Mouse (Mus musculus): ENCODE measurements at regions not wholly inside any gene's neighbourhood (a gene's known extent, or its start where the extent isn't known, plus 50 kb on each side); places are given as distances from the start of the nearest gene placed in this dataset.

DNA sequence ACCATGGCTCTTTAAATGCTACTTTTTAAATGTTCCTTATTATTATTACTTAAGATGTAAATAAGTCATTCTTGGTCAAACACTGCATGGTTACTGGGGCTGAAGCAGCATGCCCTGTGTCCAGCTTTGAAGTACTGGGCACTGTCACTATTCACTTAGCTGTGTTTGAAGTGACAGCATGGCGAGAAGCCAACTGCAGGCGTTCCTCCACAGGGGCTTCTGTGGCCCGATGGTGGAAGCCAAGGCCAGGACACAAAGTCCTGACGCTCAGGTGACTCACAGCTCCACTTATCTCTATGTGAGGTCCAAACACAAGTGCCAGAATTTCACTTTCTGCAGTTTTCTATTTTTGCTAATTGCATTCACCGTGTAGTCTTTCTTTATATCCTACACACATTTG is 65.3 kb downstream of the Cdca7 start:
- WGBS, result 76% methylated on average over 5 of the region's 5 CpGs
- no peaks in the 10 kb centered on the region for H3K9me3 ChIP-seq (ENCODE audit: control insufficient read depth, low read length)
- H3K27ac ChIP-seq (ENCODE audit: low read length), result no peak overlapping the region
- no peaks in the 10 kb centered on the region for H3K4me1 ChIP-seq (ENCODE audit: control insufficient read depth, insufficient read depth, low read length)
- H3K4me2 ChIP-seq (ENCODE audit: low read depth, low read length), result no peak overlapping the region
- no peak overlapping the region for H3K4me3 ChIP-seq (ENCODE audit: low read length)
- no peaks in the 10 kb centered on the region for H3K27me3 ChIP-seq (replicated peaks; ENCODE audit: control insufficient read depth, insufficient read depth, low read length)
- no peaks in the 10 kb centered on the region for H3K36me3 ChIP-seq (ENCODE audit: control insufficient read depth, insufficient read depth, low read length)
- no peak overlapping the region for H3K9ac ChIP-seq (ENCODE audit: low read depth, low read length)
- ATAC-seq, result no peak

DNA sequence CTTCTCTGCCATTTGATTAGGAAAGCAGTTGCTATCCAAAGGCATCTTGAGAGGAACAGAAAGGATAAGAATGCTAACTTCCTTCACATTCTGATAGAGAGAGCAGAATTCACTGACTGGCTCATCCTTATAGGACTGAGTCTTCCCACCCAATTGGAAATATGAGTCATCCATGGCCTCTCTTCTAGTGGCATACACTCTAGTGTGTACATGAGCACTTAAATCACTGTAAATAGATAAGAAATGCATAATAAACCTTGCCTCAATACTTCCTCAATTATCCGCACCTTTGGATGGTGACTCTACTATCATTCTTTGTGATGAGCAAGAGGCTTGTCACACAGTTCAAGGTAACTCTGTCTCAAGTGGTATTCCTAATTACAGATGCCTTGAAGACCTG is 69.5 kb downstream of the Cdca7 start:
- H3K4me1 ChIP-seq (ENCODE audit: control insufficient read depth, insufficient read depth, low read length), result no peaks in the 10 kb centered on the region
- peak; percentile 48; the same call in 1 of the 2 replicates for ATAC-seq
- 80% methylated on average over 1 of the region's 1 CpGs for WGBS
- H3K4me2 ChIP-seq (ENCODE audit: low read depth, low read length), result no peak overlapping the region
- H3K4me3 ChIP-seq (ENCODE audit: low read length), result no peak overlapping the region
- H3K9ac ChIP-seq (ENCODE audit: low read depth, low read length), result no peak overlapping the region
- H3K27ac ChIP-seq (ENCODE audit: low read length), result no peak overlapping the region
- H3K36me3 ChIP-seq (ENCODE audit: control insufficient read depth, insufficient read depth, low read length), result no peaks in the 10 kb centered on the region
- H3K9me3 ChIP-seq (ENCODE audit: control insufficient read depth, low read length), result no peaks in the 10 kb centered on the region
- no peaks in the 10 kb centered on the region for H3K27me3 ChIP-seq (replicated peaks; ENCODE audit: control insufficient read depth, insufficient read depth, low read length)

DNA sequence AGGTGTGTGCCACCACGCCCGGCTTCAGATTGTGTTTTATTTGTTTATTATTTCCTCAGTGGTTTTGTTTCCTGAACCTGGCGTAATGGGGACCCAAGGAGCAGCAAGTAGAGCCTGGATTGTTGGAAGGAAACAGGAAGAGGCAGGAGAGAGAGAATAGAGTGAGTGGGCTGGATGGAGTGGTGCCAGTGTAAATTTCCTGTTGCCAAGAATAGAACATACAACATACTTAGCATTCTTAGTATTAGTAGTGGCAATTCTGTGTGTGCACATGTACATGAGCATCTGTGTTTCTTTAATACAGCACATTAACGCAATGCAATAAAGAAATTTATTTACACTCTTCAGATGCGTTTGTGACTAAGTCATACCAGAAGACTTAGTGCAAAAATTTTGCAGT is 70.5 kb downstream of the Cdca7 start:
- Histone ChIP-seq H3K4me1 (ENCODE audit: control insufficient read depth, insufficient read depth, low read length) (no peaks in the 10 kb centered on the region), H3K36me3 (ENCODE audit: control insufficient read depth, insufficient read depth, low read length) (no peaks in the 10 kb centered on the region), H3K4me3 (ENCODE audit: low read length) (no peak overlapping the region), H3K4me2 (ENCODE audit: low read depth, low read length) (no peak overlapping the region), H3K9ac (ENCODE audit: low read depth, low read length) (no peak overlapping the region), H3K27ac (ENCODE audit: low read length) (no peak overlapping the region), H3K9me3 (ENCODE audit: control insufficient read depth, low read length) (no peaks in the 10 kb centered on the region), H3K27me3 (replicated peaks; ENCODE audit: control insufficient read depth, insufficient read depth, low read length) (no peaks in the 10 kb centered on the region)
- ATAC-seq, result no peak
- 69% methylated on average over 5 of the region's 5 CpGs for WGBS

DNA sequence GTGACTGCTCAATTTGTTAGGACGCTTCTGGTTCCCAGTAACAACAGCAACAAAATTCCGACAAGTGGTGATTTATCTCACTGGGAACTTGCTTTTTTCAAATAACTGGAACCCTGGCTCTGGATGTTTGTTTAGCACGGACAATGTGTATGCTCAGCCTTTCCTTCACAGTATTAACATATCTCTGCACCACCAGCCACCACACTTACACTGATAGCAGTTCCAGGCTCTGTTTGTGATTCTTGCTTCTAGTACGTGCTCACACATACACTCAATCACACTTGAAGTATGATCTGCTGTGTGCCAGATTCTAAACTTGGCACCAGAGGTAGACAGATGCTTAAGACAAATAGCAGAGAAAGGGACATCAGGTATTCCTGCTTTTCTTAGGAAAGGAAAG is 71.0 kb downstream of the Cdca7 start:
- no peaks in the 10 kb centered on the region for H3K36me3 ChIP-seq (ENCODE audit: control insufficient read depth, insufficient read depth, low read length)
- H3K9ac ChIP-seq (ENCODE audit: low read depth, low read length), result no peak overlapping the region
- no peak overlapping the region for H3K4me2 ChIP-seq (ENCODE audit: low read depth, low read length)
- no peaks in the 10 kb centered on the region for H3K9me3 ChIP-seq (ENCODE audit: control insufficient read depth, low read length)
- no peaks in the 10 kb centered on the region for H3K4me1 ChIP-seq (ENCODE audit: control insufficient read depth, insufficient read depth, low read length)
- H3K27ac ChIP-seq (ENCODE audit: low read length), result no peak overlapping the region
- H3K4me3 ChIP-seq (ENCODE audit: low read length), result no peak overlapping the region
- 34% methylated on average over 4 of the region's 4 CpGs for WGBS
- H3K27me3 ChIP-seq (replicated peaks; ENCODE audit: control insufficient read depth, insufficient read depth, low read length), result no peaks in the 10 kb centered on the region
- ATAC-seq, result no peak

DNA sequence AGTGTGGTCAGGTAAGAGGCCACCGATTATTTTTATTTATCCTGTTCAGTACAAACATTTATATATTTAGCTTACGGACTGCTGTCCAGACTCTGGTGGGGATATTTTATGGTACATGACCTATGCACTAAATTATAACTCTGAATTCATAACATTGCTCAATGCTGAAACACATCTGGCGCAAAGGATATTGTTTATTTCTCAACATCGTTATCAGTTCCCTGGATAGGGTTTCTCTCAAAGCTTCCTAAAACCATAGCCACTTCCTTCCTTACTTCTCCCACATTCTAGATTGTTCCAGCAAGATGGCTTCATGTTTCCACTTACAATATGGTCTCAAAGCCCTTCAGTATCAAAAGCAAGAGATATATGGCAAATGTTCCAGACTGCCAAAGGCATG is 75.3 kb downstream of the Cdca7 start:
- Histone ChIP-seq H3K27me3 (replicated peaks; ENCODE audit: control insufficient read depth, insufficient read depth, low read length) (no peaks in the 10 kb centered on the region), H3K4me3 (ENCODE audit: low read length) (no peak overlapping the region), H3K27ac (ENCODE audit: low read length) (no peak overlapping the region), H3K4me2 (ENCODE audit: low read depth, low read length) (no peak overlapping the region), H3K9ac (ENCODE audit: low read depth, low read length) (no peak overlapping the region), H3K9me3 (ENCODE audit: control insufficient read depth, low read length) (no peaks in the 10 kb centered on the region), H3K4me1 (ENCODE audit: control insufficient read depth, insufficient read depth, low read length) (no peaks in the 10 kb centered on the region), H3K36me3 (ENCODE audit: control insufficient read depth, insufficient read depth, low read length) (no peaks in the 10 kb centered on the region)
- WGBS, result 63% methylated on average over 4 of the region's 4 CpGs
- no peak for ATAC-seq

DNA sequence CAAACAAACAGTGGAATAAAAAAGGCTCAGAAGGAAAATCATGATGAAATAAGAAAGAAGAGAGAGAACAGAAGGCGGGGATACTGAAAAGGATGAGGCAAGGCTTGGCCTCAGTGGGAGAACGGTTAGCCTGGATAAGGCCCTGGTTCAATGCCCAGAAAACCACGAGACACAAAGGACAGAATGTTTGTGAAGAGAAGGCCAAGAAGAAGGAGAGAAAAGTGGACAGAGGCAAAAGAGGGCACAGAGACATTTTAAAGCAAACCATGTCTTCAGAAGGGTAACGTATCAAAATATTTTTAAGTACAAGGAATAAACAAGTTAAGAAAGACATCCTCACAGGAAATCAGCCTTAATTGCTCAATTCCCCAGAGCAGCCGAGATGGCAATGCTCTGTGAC is 78.6 kb downstream of the Cdca7 start:
- 74% methylated on average over 5 of the region's 5 CpGs for WGBS
- no peaks in the 10 kb centered on the region for H3K36me3 ChIP-seq (ENCODE audit: control insufficient read depth, insufficient read depth, low read length)
- H3K27me3 ChIP-seq (replicated peaks; ENCODE audit: control insufficient read depth, insufficient read depth, low read length), result no peaks in the 10 kb centered on the region
- H3K4me3 ChIP-seq (ENCODE audit: low read length), result no peak overlapping the region
- H3K9ac ChIP-seq (ENCODE audit: low read depth, low read length), result no peak overlapping the region
- H3K4me1 ChIP-seq (ENCODE audit: control insufficient read depth, insufficient read depth, low read length), result 0 out of 2 replicates have a peak, but pooled peaks cover 7% of the 10 kb centered on the region
- H3K9me3 ChIP-seq (ENCODE audit: control insufficient read depth, low read length), result no peaks in the 10 kb centered on the region
- H3K27ac ChIP-seq (ENCODE audit: low read length), result no peak overlapping the region
- no peak for ATAC-seq
- no peak overlapping the region for H3K4me2 ChIP-seq (ENCODE audit: low read depth, low read length)

DNA sequence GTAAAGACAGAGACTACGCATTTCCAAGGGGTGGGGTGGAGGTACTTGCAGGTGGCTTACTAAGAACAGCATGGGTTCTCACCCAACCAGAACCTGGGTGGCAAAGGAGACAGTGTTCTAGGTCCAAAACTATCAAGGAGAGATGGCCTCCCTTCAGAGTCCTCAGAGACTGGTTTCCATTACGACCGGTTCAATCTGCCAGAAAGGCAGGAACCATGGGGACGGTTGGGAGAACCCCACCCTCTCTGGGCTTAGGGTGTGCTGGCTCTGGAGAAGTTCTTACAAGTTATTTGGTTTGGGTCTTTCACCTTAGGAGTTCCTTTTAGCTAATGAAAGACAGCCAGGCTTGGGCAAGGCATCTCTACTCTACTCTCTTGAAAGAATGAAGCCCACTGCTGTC is 79.2 kb downstream of the Cdca7 start:
- WGBS, result 92% methylated on average over 4 of the region's 4 CpGs
- H3K27me3 ChIP-seq (replicated peaks; ENCODE audit: control insufficient read depth, insufficient read depth, low read length), result no peaks in the 10 kb centered on the region
- H3K9me3 ChIP-seq (ENCODE audit: control insufficient read depth, low read length), result no peaks in the 10 kb centered on the region
- no peak for ATAC-seq
- H3K36me3 ChIP-seq (ENCODE audit: control insufficient read depth, insufficient read depth, low read length), result no peaks in the 10 kb centered on the region
- H3K9ac ChIP-seq (ENCODE audit: low read depth, low read length), result no peak overlapping the region
- 0 out of 2 replicates have a peak, but pooled peaks cover 7% of the 10 kb centered on the region for H3K4me1 ChIP-seq (ENCODE audit: control insufficient read depth, insufficient read depth, low read length)
- no peak overlapping the region for H3K27ac ChIP-seq (ENCODE audit: low read length)
- no peak overlapping the region for H3K4me2 ChIP-seq (ENCODE audit: low read depth, low read length)
- no peak overlapping the region for H3K4me3 ChIP-seq (ENCODE audit: low read length)

DNA sequence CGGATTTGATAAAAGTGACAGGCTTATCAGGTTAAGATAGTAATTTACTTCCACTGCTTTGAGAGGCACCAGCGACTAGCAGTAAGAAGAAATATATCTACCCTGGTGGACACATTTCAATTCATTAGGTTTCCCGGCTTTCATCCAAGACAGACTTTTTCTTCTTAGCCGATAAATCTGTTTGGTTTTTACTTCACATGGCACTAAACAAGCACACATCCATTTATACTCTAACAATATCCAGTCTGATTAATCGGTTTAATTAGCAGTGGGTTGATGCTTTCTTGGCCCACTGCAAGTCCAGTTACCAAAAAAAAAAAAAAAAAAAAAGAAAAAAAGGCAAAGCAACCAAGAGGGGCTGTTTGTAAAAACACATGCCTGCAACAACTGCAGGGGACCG is 79.6 kb downstream of the Cdca7 start:
- Histone ChIP-seq H3K9me3 (ENCODE audit: control insufficient read depth, low read length) (no peaks in the 10 kb centered on the region), H3K4me3 (ENCODE audit: low read length) (no peak overlapping the region), H3K9ac (ENCODE audit: low read depth, low read length) (no peak overlapping the region), H3K27me3 (replicated peaks; ENCODE audit: control insufficient read depth, insufficient read depth, low read length) (no peaks in the 10 kb centered on the region), H3K36me3 (ENCODE audit: control insufficient read depth, insufficient read depth, low read length) (no peaks in the 10 kb centered on the region), H3K4me1 (ENCODE audit: control insufficient read depth, insufficient read depth, low read length) (0 out of 2 replicates have a peak, but pooled peaks cover 7% of the 10 kb centered on the region), H3K4me2 (ENCODE audit: low read depth, low read length) (no peak overlapping the region), H3K27ac (ENCODE audit: low read length) (no peak overlapping the region)
- WGBS, result 60% methylated on average over 6 of the region's 6 CpGs
- ATAC-seq, result no peak

DNA sequence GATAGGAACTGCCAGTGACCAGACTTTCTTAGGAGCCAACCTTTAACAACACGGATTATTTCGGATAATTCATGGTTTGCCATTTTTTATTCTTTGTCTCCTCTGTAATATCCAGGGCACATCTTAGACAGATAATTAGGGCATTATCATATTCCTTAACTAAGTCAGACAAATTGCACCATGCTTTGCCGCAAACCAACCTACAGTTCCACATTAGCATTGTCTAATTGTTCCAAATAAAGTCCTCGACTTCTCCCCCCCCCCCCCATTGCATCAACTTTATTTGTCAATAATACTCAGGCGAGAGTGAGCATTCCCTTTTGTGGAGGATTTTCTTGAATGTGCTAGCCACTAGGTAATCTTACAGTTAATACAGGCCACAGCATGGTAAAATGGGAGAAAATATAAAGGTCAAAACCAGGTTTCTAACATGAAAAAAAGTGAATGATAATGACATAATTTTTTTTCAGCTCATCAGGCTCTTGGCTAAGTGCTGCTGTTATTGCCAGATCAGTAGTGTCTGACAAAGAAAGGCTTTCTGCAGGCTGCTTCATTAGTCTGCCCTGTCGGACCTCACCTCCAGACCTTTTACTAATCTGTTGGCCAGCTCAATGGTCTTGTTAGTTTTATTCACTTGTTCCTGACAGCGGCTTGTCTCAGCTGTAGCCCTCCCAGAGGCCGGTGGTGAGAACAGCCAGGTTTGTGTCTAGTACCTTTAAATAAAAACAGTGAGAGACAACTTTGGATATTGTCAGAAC is 80.3 kb downstream of the Cdca7 start:
- Histone ChIP-seq H3K4me1 (ENCODE audit: control insufficient read depth, insufficient read depth, low read length) (0 out of 2 replicates have a peak, but pooled peaks cover 7% of the 10 kb centered on the region), H3K27me3 (replicated peaks; ENCODE audit: control insufficient read depth, insufficient read depth, low read length) (no peaks in the 10 kb centered on the region), H3K36me3 (ENCODE audit: control insufficient read depth, insufficient read depth, low read length) (no peaks in the 10 kb centered on the region), H3K27ac (ENCODE audit: low read length) (no peak overlapping the region), H3K9ac (ENCODE audit: low read depth, low read length) (no peak overlapping the region), H3K4me3 (ENCODE audit: low read length) (no peak overlapping the region), H3K4me2 (ENCODE audit: low read depth, low read length) (no peak overlapping the region), H3K9me3 (ENCODE audit: control insufficient read depth, low read length) (no peaks in the 10 kb centered on the region)
- ATAC-seq, result no peak
- WGBS, result 69% methylated on average over 8 of the region's 8 CpGs

DNA sequence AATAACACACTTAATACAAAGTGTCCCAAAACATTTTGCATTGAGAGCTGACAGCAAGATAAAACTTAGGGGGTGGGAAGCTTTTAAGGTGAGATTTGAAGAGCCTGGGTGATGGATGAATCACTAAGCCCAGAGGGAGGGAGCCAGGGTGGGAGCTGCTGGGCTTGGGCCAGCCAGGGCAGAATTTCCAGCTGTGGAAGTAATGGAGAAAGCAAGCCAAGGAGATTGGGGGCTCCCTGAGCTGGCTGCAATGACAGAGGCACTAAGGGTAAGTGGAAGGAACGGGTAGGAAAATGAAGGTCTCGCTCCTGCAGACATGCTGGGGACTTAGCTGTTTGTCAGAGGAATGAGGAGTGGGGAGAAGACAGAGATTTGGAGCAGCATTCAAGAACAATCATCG is 81.2 kb downstream of the Cdca7 start:
- H3K9ac ChIP-seq (ENCODE audit: low read depth, low read length), result no peak overlapping the region; the same call in 1 of the 2 replicates
- H3K4me2 ChIP-seq (ENCODE audit: low read depth, low read length), result no peak overlapping the region
- no peaks in the 10 kb centered on the region for H3K36me3 ChIP-seq (ENCODE audit: control insufficient read depth, insufficient read depth, low read length)
- 28% methylated on average over 3 of the region's 3 CpGs for WGBS
- no peak for ATAC-seq
- no peaks in the 10 kb centered on the region for H3K9me3 ChIP-seq (ENCODE audit: control insufficient read depth, low read length)
- H3K27ac ChIP-seq (ENCODE audit: low read length), result peak overlapping the region; percentile 26; the same call in 1 of the 2 replicates
- H3K27me3 ChIP-seq (replicated peaks; ENCODE audit: control insufficient read depth, insufficient read depth, low read length), result no peaks in the 10 kb centered on the region
- H3K4me1 ChIP-seq (ENCODE audit: control insufficient read depth, insufficient read depth, low read length), result 0 out of 2 replicates have a peak, but pooled peaks cover 7% of the 10 kb centered on the region
- no peak overlapping the region for H3K4me3 ChIP-seq (ENCODE audit: low read length)
